Mouse (Mus musculus) forebrain, embryonic 11.5 days (tissue): ENCODE data around the gene Kif26b. TPM values are rescaled to one million over a fixed set of nuclear protein-coding genes. Genes with fewer than 3 reads are reported as not detected.
A peak's percentile ranks its signal among the peaks of the same experiment; 100 is the strongest.

Experiments
- ATAC-seq: fragments of 200-750 bp; cut with Nextera tagmentation; replicated peaks from 2 replicates; pipeline ENCODE4 v1.8.0; 2017; ENCODE audit warnings: moderate TSS enrichment; ENCODE audit not compliant: low FRiP score
- DNase-seq: peaks from one replicate; pipeline ENCODE4 v3.0.0-alpha.2; 2017; ENCODE audit warnings: low spot score
- H3K27ac ChIP-seq: fragments of 300-500 bp; sonication (generic); 2 replicates; pipeline ENCODE4 v1.5.1; 2014; ENCODE audit warnings: low read depth, low read length
- H3K27me3 ChIP-seq: fragments of 300-500 bp; sonication (generic); 2 replicates; pipeline ENCODE4 v1.6.1; 2014; ENCODE audit warnings: mild to moderate bottlenecking, low read length, mixed read lengths; ENCODE audit not compliant: control insufficient read depth, insufficient read depth
- H3K36me3 ChIP-seq: fragments of 300-500 bp; sonication (generic); 2 replicates; pipeline ENCODE4 v1.6.1; 2014; ENCODE audit warnings: mild to moderate bottlenecking, low read length, moderate library complexity, mixed read lengths; ENCODE audit not compliant: control insufficient read depth, insufficient read depth
- H3K4me1 ChIP-seq: fragments of 300-500 bp; sonication (generic); replicated peaks from 2 replicates; pipeline ENCODE4 v1.6.1; 2014; ENCODE audit warnings: low read length, mixed read lengths; ENCODE audit not compliant: control insufficient read depth, insufficient read depth
- H3K4me2 ChIP-seq: fragments of 300-500 bp; sonication (generic); 2 replicates; pipeline ENCODE4 v1.6.1; 2014; ENCODE audit warnings: low read depth, mild to moderate bottlenecking, low read length, moderate library complexity, mixed read lengths; ENCODE audit not compliant: severe bottlenecking
- H3K4me3 ChIP-seq: fragments of 300-500 bp; sonication (generic); 2 replicates; pipeline ENCODE4 v1.5.1; 2014; ENCODE audit warnings: low read depth, low read length
- H3K9ac ChIP-seq: fragments of 300-500 bp; sonication (generic); 2 replicates; pipeline ENCODE4 v1.6.1; 2014; ENCODE audit warnings: low read length
- H3K9me3 ChIP-seq: fragments of 300-500 bp; sonication (generic); 2 replicates; pipeline ENCODE4 v1.6.1; 2016; ENCODE audit warnings: low read length, mixed read lengths; ENCODE audit not compliant: control insufficient read depth
- WGBS: fragments of 180-500 bp; shearing (Covaris S2); extraction: QIAGEN DNeasy Blood & Tissue Kit; methylation state at CpG from one replicate; pipeline ENCODE4 v1.1.7; 2014; 5-methylcytosine and 5-hydroxymethylcytosine counted together
- polyA plus RNA-seq: library from polyadenylated mRNA; unstranded; fragments of >200 nt; fragmentation: Nextera tagmentation; extraction: Ambion mirVana; gene quantifications from 2 replicates; pipeline ENCODE4 v1.2.1, GENCODE M21; 2014

Gene Kif26b
- 6.0 and 8.1 TPM in 2 replicates for polyA plus RNA-seq

DNA sequence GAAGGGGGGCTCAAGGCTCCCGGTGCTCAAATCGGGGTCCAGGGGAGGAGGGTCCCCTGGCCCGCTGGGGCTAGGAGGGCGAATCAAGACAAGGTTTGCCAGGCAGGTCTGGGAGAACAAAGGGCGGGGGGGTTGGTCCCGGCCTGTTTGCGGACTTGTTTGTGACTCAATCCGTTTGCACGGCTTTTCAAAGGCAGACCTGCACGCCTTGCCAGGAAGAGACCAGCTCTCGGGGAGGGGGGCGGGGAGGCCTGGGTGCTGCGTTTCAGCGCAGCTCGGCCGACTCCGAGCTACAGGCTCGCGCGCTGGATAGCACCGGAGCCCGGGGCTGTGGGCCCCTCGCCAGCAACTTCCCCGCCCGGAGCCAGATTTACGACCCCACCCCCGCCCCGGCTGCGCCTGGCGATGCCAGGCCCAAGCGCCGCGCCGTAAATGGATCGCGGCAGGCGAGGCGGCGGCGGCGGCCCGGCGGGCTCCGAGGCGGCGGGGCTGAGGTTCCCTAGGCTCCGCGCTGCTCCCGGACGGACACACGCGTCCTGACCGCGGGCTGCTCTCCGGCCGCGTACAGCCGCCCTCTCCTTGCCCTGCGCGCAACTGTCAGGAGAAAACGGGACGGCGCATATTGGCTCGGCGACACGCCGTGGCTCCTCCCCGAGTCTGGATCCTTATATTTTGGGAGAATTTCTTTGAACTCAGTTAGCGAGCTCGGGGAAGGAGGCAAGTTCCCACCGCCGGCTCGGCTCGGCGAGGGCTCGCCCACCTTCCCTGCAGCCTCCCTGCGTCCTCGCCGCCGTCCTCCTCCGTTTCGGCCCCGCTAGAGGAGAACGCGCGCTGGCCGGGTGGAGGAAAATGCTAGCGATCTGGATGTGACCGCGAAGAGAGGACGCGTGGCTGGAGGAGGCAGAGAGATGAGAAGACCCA, at the start of gene Kif26b:
Kif26b (plus strand) TSS at position 695 of the 921 bp plus-strand sequence.
- Histone ChIP-seq H3K27ac (0 out of 2 replicates have a peak within 1 kb of the TSS, but pooled peaks have one; percentile 6), H3K36me3 (no peaks in the 10 kb centered on the region), H3K27me3 (peaks cover 29% of the 10 kb centered on the region), H3K4me2 (peak within 1 kb of the TSS; percentile 100), H3K4me1 (peaks cover 7% of the 10 kb centered on the region; the same call in 1 of the 2 replicates), H3K9me3 (no peaks in the 10 kb centered on the region), H3K4me3 (peak within 1 kb of the TSS; percentile 56), H3K9ac (peak within 1 kb of the TSS; percentile 63)
- ATAC-seq, result peak; percentile 35
- under 1% methylated on average over 92 of the region's 92 CpGs for WGBS
- DNase-seq, result peak; percentile 81

DNA sequence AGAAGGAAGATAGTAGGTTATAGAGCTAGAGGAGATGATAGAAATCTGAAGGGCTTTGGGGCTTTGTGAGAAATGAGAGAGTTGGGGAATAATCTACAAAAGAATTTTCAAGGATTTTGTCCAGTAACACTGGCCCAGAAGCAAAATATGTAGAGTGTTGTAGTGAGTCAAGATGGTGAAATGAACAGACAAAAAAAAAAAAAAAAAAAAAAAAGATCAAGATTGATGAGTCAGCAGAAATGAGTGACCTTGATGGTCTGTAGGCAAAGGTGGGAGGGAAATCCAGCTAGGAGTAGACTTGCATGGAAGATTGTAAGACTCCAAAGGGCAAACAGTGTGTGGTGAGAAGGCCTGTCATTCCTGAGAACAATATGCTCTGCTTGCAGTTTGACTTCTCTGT, 45.1 kb upstream of the Kif26b start:
- ATAC-seq, result no peak
- H3K27me3 ChIP-seq, result no peaks in the 10 kb centered on the region
- H3K9me3 ChIP-seq, result no peaks in the 10 kb centered on the region
- H3K4me3 ChIP-seq, result no peak overlapping the region
- H3K4me1 ChIP-seq, result no peaks in the 10 kb centered on the region
- no peak for DNase-seq
- no peak overlapping the region for H3K4me2 ChIP-seq
- H3K9ac ChIP-seq, result no peak overlapping the region
- no peak overlapping the region for H3K27ac ChIP-seq
- H3K36me3 ChIP-seq, result no peaks in the 10 kb centered on the region

DNA sequence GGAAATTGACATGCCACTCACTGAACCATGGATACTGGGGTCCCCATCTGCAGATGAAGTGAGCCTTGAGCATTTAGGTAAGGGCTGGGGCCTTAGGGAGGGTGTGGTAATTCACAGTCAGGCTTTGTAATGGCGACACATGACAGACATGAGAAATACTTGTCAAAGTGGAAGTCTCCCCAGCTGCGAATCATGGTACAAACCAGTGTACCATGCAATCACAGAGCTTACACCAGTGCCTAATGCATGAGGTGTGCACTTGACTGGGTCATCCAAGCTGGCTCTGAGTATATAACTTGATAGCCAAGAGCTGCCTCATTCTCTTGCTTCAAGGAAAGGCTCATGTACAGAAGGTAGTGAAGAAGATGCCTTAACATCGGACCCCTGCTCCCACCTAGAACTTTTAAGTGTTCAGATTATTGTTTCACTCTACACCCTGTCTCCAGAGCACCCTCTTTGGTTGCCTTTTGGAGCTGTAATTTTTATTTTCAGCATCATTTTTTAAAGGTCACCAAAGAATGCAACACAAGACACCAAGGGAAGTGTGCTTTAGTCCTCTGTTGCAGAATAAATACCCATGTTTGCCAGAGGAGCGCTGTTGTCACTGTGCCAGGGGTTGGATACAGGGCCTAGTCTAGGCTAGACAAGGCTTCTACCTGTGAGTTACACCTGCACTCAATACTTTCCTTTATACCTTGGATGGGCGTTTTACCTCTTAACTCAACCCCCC, 43.6 kb upstream of the Kif26b start:
- H3K27ac ChIP-seq, result no peak overlapping the region
- no peak overlapping the region for H3K4me3 ChIP-seq
- DNase-seq (no peak), ATAC-seq (no peak)
- no peak overlapping the region for H3K4me2 ChIP-seq
- H3K9ac ChIP-seq, result no peak overlapping the region
- H3K36me3 ChIP-seq, result no peaks in the 10 kb centered on the region
- H3K4me1 ChIP-seq, result no peaks in the 10 kb centered on the region
- no peaks in the 10 kb centered on the region for H3K9me3 ChIP-seq
- H3K27me3 ChIP-seq, result no peaks in the 10 kb centered on the region
- 84% methylated on average over 5 of the region's 5 CpGs for WGBS

DNA sequence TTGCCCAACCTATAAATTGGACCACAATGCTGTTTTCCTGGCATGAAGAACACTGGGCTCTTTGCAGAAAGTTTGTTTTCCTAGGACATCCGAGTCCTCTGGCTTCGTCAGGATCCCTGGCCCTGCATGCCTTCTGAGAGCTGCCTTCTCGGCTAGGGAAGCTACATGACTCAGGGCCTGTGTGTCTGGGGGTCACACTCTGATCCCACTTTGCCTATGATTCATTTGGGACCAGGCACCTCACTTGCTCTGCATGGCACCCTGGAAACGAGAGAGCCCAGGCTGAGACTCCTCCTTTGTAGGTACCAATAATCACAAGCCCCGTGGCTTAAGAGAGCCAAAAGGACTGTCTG, 43.1 kb upstream of the Kif26b start:
- H3K4me1 ChIP-seq, result no peaks in the 10 kb centered on the region
- 71% methylated on average over 5 of the region's 5 CpGs for WGBS

DNA sequence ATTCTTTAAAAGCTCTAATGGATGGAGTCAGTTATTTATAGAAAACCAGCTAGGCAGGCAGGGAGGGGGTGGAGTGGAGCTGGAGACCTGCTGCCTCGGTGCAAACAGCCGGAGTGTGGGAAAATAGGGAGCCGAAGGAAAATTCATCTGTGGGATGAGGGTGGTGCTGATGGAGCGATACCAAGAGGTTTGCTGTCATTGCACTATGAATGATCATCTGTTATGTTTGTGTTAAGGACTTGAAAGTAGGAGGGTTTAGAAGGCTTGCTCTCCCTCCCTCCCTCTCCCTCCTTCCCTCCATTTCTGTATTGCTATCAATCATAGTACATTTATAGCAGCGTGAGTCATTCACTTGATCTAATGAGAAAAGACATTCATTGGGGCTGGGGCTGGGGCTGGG, 42.1 kb upstream of the Kif26b start:
- H3K9ac ChIP-seq, result no peak overlapping the region
- H3K36me3 ChIP-seq, result no peaks in the 10 kb centered on the region
- H3K4me1 ChIP-seq, result no peaks in the 10 kb centered on the region
- H3K9me3 ChIP-seq, result no peaks in the 10 kb centered on the region
- no peak overlapping the region for H3K27ac ChIP-seq
- no peak overlapping the region for H3K4me2 ChIP-seq
- 91% methylated on average over 5 of the region's 5 CpGs for WGBS
- no peak overlapping the region for H3K4me3 ChIP-seq
- ATAC-seq (no peak), DNase-seq (no peak)
- H3K27me3 ChIP-seq, result no peaks in the 10 kb centered on the region

More for the DNA sequence above, 43.1 kb upstream of the Kif26b start:
- Histone ChIP-seq H3K27ac (no peak overlapping the region), H3K4me2 (no peak overlapping the region), H3K27me3 (no peaks in the 10 kb centered on the region), H3K9me3 (no peaks in the 10 kb centered on the region), H3K36me3 (no peaks in the 10 kb centered on the region), H3K4me3 (no peak overlapping the region), H3K9ac (no peak overlapping the region)
- DNase-seq (no peak), ATAC-seq (no peak)

- Histone ChIP-seq H3K36me3 (no peaks in the 10 kb centered on the region), H3K9me3 (no peaks in the 10 kb centered on the region), H3K4me3 (no peak overlapping the region), H3K4me2 (no peak overlapping the region), H3K9ac (no peak overlapping the region), H3K4me1 (no peaks in the 10 kb centered on the region), H3K27ac (0 out of 2 replicates have a peak overlapping the region, but pooled peaks have one; percentile 12), H3K27me3 (no peaks in the 10 kb centered on the region)
- 58% methylated on average over 3 of the region's 3 CpGs for WGBS
- ATAC-seq (no peak), DNase-seq (no peak)
These were observed 39.8 kb upstream of the Kif26b start for GRCm38 (mm10) chr1:178489127-178489526.

DNA sequence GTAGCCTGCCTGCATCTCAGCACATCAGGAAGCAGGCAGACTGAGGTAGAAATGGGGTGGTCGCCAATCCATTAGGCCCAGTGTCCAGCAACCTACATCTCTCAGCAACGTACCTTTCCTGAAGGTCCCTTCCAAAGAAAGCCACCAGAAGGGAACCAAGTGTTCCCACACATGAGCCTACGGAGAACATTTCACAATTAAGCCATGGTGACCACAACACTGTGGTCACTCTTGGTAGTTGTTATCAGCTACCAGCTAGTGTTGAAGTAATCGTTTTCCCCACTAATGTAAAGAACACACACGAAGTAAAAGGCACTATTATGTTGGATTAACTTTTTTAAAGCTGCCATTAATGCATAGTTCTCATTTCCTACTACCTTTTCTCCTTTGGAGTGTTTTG, 37.2 kb upstream of the Kif26b start:
- Histone ChIP-seq H3K36me3 (no peaks in the 10 kb centered on the region), H3K4me2 (no peak overlapping the region), H3K9ac (no peak overlapping the region), H3K27ac (no peak overlapping the region), H3K4me3 (no peak overlapping the region), H3K27me3 (no peaks in the 10 kb centered on the region), H3K9me3 (no peaks in the 10 kb centered on the region), H3K4me1 (no peaks in the 10 kb centered on the region)
- no peak for DNase-seq
- no peak for ATAC-seq
- 82% methylated on average over 5 of the region's 5 CpGs for WGBS

GRCm38 (mm10) chr1:178492493-178492892, 36.4 kb upstream of the Kif26b start:
- no peak for DNase-seq
- ATAC-seq, result no peak
- Histone ChIP-seq H3K4me2 (no peak overlapping the region), H3K4me3 (no peak overlapping the region), H3K27me3 (no peaks in the 10 kb centered on the region), H3K9ac (no peak overlapping the region), H3K4me1 (no peaks in the 10 kb centered on the region), H3K36me3 (no peaks in the 10 kb centered on the region), H3K27ac (no peak overlapping the region), H3K9me3 (no peaks in the 10 kb centered on the region)
- WGBS, result 86% methylated on average over 2 of the region's 2 CpGs
